Mouse (Mus musculus) stomach, embryonic 14.5 days (tissue): ENCODE measurements around the gene Ankrd34a. TPM values are rescaled to one million over a fixed set of nuclear protein-coding genes. Genes with fewer than 3 reads are reported as not detected.

Experiments
- ATAC-seq: fragments of 200-750 bp; cut with Nextera tagmentation; 2 replicates; pipeline ENCODE4 v1.8.0; 2017; ENCODE audit warnings: low read depth, moderate TSS enrichment; ENCODE audit not compliant: insufficient number of reproducible peaks, insufficient read depth, low FRiP score
- H3K27ac ChIP-seq: fragments of 300-500 bp; sonication (generic); 2 replicates; pipeline ENCODE4 v1.5.1; 2014; ENCODE audit warnings: mild to moderate bottlenecking, low read length, moderate library complexity, mixed read lengths
- H3K27me3 ChIP-seq: fragments of 300-500 bp; sonication (generic); 2 replicates; pipeline ENCODE4 v1.6.1; 2014; ENCODE audit warnings: low read length, control low read depth, mixed read lengths; ENCODE audit not compliant: control insufficient read depth, insufficient read depth
- H3K36me3 ChIP-seq: fragments of 300-500 bp; sonication (generic); 2 replicates; pipeline ENCODE4 v1.6.1; 2014; ENCODE audit warnings: mild to moderate bottlenecking, control low read depth, low read length, moderate library complexity, mixed read lengths; ENCODE audit not compliant: control insufficient read depth, insufficient read depth
- H3K4me1 ChIP-seq: fragments of 300-500 bp; sonication (generic); 2 replicates; pipeline ENCODE4 v1.6.1; 2014; ENCODE audit warnings: low read length, control low read depth, mixed read lengths; ENCODE audit not compliant: control insufficient read depth, insufficient read depth
- H3K4me2 ChIP-seq: fragments of 300-500 bp; sonication (generic); replicated peaks from 2 replicates; pipeline ENCODE4 v1.6.1; 2014; ENCODE audit warnings: low read depth, low read length, control low read depth
- H3K4me3 ChIP-seq: fragments of 300-500 bp; sonication (generic); 2 replicates; pipeline ENCODE4 v1.5.1; 2014; ENCODE audit warnings: low read depth, low read length, control low read depth
- H3K9ac ChIP-seq: fragments of 300-500 bp; sonication (generic); replicated peaks from 2 replicates; pipeline ENCODE4 v1.6.1; 2014; ENCODE audit warnings: low read depth, mild to moderate bottlenecking, control low read depth, low read length, moderate library complexity, mixed read lengths
- H3K9me3 ChIP-seq: fragments of 300-500 bp; sonication (generic); 2 replicates; pipeline ENCODE4 v1.6.1; 2016; ENCODE audit warnings: low read depth, low read length, control low read depth; ENCODE audit not compliant: control insufficient read depth
- WGBS: fragments of 180-500 bp; shearing (Covaris S2); extraction: QIAGEN DNeasy Blood & Tissue Kit; methylation state at CpG from one replicate; pipeline ENCODE4 v1.1.7; 2014; 5-methylcytosine and 5-hydroxymethylcytosine counted together
- polyA plus RNA-seq: library from polyadenylated mRNA; unstranded; fragments of >200 nt; fragmentation: Nextera tagmentation; extraction: Ambion mirVana; gene quantifications from 2 replicates; pipeline ENCODE4 v1.2.1, GENCODE M21; 2014

Ankrd34a gene
- polyA plus RNA-seq, 1 experiment from 2014 or later: 2.9 TPM

DNA sequence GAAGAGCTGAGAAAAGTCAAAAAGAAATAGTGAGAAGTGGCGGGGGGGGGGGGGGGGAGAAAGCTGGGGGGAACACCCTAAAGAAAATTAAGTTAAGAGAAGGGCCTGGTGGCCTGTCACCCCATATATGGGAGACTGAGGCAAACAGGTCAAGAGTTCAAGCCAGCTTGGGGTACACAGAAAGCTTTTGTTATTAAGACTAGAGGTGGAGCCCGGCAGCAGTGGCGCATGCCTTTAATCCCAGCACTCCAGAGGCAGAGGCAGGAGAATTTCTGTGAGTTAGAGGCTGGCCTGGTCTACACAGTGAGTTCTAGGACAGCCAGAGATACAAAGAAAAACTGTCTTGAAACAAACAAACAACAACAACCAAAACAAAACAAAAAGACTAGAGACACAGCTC is 31.3 kb upstream of the Ankrd34a start:
- H3K4me1 ChIP-seq: peaks cover 33% of the 10 kb centered on the region
- no peak overlapping the region for H3K4me2 ChIP-seq
- no peak overlapping the region for H3K9ac ChIP-seq
- no peaks in the 10 kb centered on the region for H3K27me3 ChIP-seq
- no peak for ATAC-seq
- 87% methylated on average over 2 of the region's 3 CpGs for WGBS
- H3K9me3 ChIP-seq: no peaks in the 10 kb centered on the region
- H3K27ac ChIP-seq: peak overlapping the region; percentile 72; the same call in 1 of the 2 replicates
- no peak overlapping the region for H3K4me3 ChIP-seq
- peaks cover 13% of the 10 kb centered on the region for H3K36me3 ChIP-seq

DNA sequence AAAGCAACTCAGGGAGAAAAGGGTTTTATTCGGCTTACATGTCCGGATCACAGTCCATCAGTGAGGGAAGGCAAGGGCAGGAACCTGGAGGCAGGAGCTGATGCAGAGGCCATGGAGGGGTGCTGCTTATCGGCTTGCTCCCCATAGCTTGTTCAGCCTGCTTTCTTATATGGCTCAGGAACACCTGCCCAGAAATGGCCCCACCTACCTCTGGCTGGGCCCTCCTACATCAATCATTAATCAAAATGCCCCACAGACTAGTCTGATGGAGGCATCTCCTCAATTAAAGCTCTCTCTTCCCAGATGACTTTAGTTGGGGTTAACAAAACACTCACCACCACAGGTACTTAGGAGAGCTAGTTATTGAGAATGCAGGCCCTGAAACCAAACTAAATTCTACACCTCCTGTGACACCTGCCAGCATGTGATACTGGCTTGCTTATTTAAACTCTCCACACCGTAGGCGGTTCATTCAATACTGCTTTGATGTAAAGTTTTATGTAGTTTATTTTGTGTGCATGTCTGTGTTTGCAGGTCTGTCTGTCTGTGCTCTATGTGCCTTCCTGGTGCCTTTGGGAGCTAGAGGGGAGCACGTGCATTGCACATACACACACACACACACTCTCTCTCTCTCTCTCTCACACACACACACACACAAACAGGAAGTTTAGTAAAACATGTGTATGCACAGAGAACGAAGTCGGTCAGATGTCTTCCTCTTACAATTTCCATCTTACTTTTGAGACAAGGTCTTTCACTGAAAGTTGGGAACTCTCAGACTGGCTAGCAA is 29.6 kb upstream of the Ankrd34a start:
- no peak overlapping the region for H3K4me2 ChIP-seq
- H3K27me3 ChIP-seq: no peaks in the 10 kb centered on the region
- no peak overlapping the region for H3K4me3 ChIP-seq
- WGBS: 80% methylated on average over 8 of the region's 8 CpGs
- peaks cover 16% of the 10 kb centered on the region for H3K4me1 ChIP-seq
- H3K27ac ChIP-seq: no peak overlapping the region
- no peaks in the 10 kb centered on the region for H3K9me3 ChIP-seq
- no peak overlapping the region for H3K9ac ChIP-seq
- ATAC-seq: no peak
- no peaks in the 10 kb centered on the region for H3K36me3 ChIP-seq

DNA sequence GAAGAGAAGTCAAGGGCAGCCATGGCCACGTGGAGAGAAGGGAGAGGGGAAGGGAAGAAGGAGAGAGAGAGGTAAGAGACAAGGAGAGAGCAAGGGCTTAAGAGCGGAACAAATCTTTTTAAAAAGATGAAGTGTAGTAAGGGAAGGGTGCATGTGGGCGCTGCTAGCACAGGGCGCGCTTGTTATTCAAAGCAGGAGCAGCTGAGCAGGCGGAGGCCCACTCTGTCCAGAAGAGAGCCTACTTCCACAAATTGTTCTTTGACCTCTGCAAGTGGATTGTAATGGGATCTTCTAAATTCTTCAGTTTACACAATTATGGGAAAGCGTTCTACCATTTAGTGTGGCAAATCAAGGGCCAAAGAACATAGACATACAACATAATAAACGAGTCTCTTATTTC is 27.8 kb upstream of the Ankrd34a start:
- Histone ChIP-seq H3K4me1 (peaks cover 14% of the 10 kb centered on the region), H3K27ac (no peak overlapping the region), H3K9me3 (no peaks in the 10 kb centered on the region), H3K36me3 (no peaks in the 10 kb centered on the region), H3K27me3 (no peaks in the 10 kb centered on the region), H3K4me3 (no peak overlapping the region), H3K4me2 (no peak overlapping the region), H3K9ac (no peak overlapping the region)
- 80% methylated on average over 8 of the region's 8 CpGs for WGBS
- no peak for ATAC-seq

DNA sequence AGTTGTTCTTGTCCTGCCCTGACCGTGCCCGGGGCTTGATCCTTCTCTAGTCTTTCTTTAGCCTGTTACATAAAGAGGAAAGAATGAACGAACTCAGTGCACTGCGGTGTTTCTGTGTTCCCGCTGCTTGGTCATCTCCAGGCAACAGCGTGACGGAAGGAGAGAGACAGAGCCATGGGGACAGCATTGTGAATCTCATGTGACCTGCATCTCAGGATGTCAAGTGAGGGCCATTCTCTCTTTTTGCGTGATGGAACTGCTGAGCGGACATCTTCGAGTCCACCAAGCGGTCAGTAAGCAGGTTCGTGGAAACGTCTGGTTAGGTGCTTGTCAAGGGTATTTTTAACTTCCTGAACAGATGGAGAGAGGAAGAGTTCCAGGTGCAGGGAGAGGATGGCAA is 26.9 kb upstream of the Ankrd34a start:
- H3K36me3 ChIP-seq: no peaks in the 10 kb centered on the region
- H3K27ac ChIP-seq: no peak overlapping the region
- WGBS: 91% methylated on average over 13 of the region's 13 CpGs
- peaks cover 6% of the 10 kb centered on the region; the same call in 1 of the 2 replicates for H3K4me1 ChIP-seq
- H3K9ac ChIP-seq: no peak overlapping the region
- no peak for ATAC-seq
- H3K9me3 ChIP-seq: no peaks in the 10 kb centered on the region
- H3K27me3 ChIP-seq: no peaks in the 10 kb centered on the region
- H3K4me2 ChIP-seq: no peak overlapping the region
- no peak overlapping the region for H3K4me3 ChIP-seq

GRCm38 (mm10) chr3:96569966-96570605 is 26.4 kb upstream of the Ankrd34a start:
- Histone ChIP-seq H3K36me3 (no peaks in the 10 kb centered on the region), H3K4me3 (no peak overlapping the region), H3K9ac (no peak overlapping the region), H3K4me2 (no peak overlapping the region), H3K4me1 (0 out of 2 replicates have a peak, but pooled peaks cover 3% of the 10 kb centered on the region), H3K9me3 (no peaks in the 10 kb centered on the region), H3K27ac (no peak overlapping the region), H3K27me3 (no peaks in the 10 kb centered on the region)
- WGBS: 76% methylated on average over 11 of the region's 11 CpGs
- ATAC-seq: no peak

DNA sequence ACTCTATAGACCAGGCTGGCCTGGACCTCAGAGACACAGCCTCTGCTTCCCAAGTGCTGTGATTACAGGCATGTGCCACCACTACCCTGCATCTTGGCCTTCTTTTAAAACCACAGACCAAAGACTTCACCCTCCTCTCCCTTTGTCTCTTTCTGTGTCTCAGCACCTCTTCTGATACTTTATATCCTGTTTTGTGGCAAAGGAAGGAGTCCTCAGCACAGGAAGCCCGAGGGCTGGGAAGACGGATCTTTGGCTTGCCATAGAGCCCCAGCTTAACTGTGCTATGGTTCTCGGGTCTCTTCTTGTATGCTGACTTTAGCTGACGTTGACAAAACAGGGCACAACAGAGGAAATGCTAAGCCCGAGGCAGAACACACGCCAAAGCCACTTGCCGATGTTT is 25.8 kb upstream of the Ankrd34a start:
- H3K4me3 ChIP-seq: no peak overlapping the region
- no peaks in the 10 kb centered on the region for H3K36me3 ChIP-seq
- H3K27ac ChIP-seq: no peak overlapping the region
- no peak overlapping the region for H3K9ac ChIP-seq
- H3K4me1 ChIP-seq: no peaks in the 10 kb centered on the region; the same call in 1 of the 2 replicates
- H3K4me2 ChIP-seq: no peak overlapping the region
- WGBS: 72% methylated on average over 7 of the region's 7 CpGs
- no peaks in the 10 kb centered on the region for H3K27me3 ChIP-seq
- no peaks in the 10 kb centered on the region for H3K9me3 ChIP-seq
- ATAC-seq: no peak

DNA sequence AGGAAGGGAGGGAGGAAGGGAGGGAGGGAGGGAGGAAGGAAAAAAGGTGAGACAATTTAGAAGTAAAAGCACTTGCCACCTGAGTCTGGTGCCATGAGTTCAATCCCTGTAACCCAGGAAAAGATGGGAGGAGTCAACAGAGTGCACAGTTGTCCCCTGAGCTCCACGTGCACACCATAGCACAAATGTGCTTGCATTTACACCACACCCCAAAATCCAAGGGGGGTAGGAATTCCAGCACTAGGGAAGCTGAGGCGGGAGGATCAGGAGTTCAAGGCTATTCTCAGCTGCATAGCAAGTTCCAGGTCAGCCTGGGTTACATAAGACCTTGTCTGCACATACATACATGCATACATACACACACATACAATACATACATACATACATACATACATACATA is 25.1 kb upstream of the Ankrd34a start:
- 75% methylated on average over 2 of the region's 2 CpGs for WGBS
- H3K36me3 ChIP-seq: no peaks in the 10 kb centered on the region
- H3K27ac ChIP-seq: no peak overlapping the region
- no peak overlapping the region for H3K9ac ChIP-seq
- H3K9me3 ChIP-seq: no peaks in the 10 kb centered on the region
- peaks cover 7% of the 10 kb centered on the region for H3K4me1 ChIP-seq
- H3K4me3 ChIP-seq: no peak overlapping the region
- no peak for ATAC-seq
- H3K4me2 ChIP-seq: no peak overlapping the region
- no peaks in the 10 kb centered on the region for H3K27me3 ChIP-seq

- no peak overlapping the region for H3K4me2 ChIP-seq
- ATAC-seq: no peak
- H3K9ac ChIP-seq: no peak overlapping the region
- H3K27ac ChIP-seq: no peak overlapping the region
- H3K27me3 ChIP-seq: no peaks in the 10 kb centered on the region
- H3K4me1 ChIP-seq: peaks cover 12% of the 10 kb centered on the region
- H3K9me3 ChIP-seq: no peaks in the 10 kb centered on the region
- H3K36me3 ChIP-seq: no peaks in the 10 kb centered on the region
- H3K4me3 ChIP-seq: no peak overlapping the region
- 77% methylated on average over 16 of the region's 16 CpGs for WGBS
Measured at GRCm38 (mm10) chr3:96571896-96572698, 24.3 kb upstream of the Ankrd34a start.
